Mouse (Mus musculus) liver, embryonic 14.5 days (tissue): ENCODE measurements around the gene Hist3h2a.

Source experiments
- CTCF ChIP-seq: IDR thresholded peaks from 2 replicates; pipeline ENCODE4 v1.5.1; 2016; ENCODE audit warnings: antibody characterized with exemption, low read depth, control low read depth
- EP300 ChIP-seq: IDR thresholded peaks from 2 replicates; pipeline ENCODE4 v1.6.1; 2016; ENCODE audit warnings: antibody characterized with exemption, low read depth

GRCm38 (mm10) chr11:58927053-58927452 is 27.4 kb upstream of the Hist3h2a start:
- TF ChIP-seq CTCF: no peak
- TF ChIP-seq EP300: no peak
